Mouse (Mus musculus): Measurements from ENCODE around the gene Lnx2. TPM values are rescaled to one million over a fixed set of nuclear protein-coding genes. Genes with fewer than 3 reads are reported as not detected.

Lnx2 gene
- polyA plus RNA-seq, 1 experiment from 2014 or later: 18.3 TPM

- 76% methylated on average over 16 of the region's 16 CpGs for WGBS
- Histone ChIP-seq H3K27ac (ENCODE audit: low read length) (peak overlapping the region; percentile 62), H3K36me3 (ENCODE audit: control insufficient read depth, insufficient read depth, low read length) (no peaks in the 10 kb centered on the region), H3K4me1 (ENCODE audit: control insufficient read depth, insufficient read depth, low read length) (peaks cover 51% of the 10 kb centered on the region), H3K4me2 (ENCODE audit: low read depth, low read length) (no peak overlapping the region), H3K9ac (ENCODE audit: low read length) (peak overlapping the region; percentile 27; the same call in 1 of the 2 replicates), H3K4me3 (replicated peaks; ENCODE audit: low read length) (no peak overlapping the region), H3K9me3 (replicated peaks; ENCODE audit: control insufficient read depth, low read length) (no peaks in the 10 kb centered on the region), H3K27me3 (ENCODE audit: control insufficient read depth, insufficient read depth, low read length) (no peaks in the 10 kb centered on the region)
- no peak for ATAC-seq (ENCODE audit: insufficient read depth, low FRiP score)
These were observed 5.4 kb downstream of the Lnx2 start for GRCm38 (mm10) chr5:147070791-147071516.

GRCm38 (mm10) chr5:147068876-147069275 lies 7.5 kb downstream of the Lnx2 start:
- Histone ChIP-seq H3K4me2 (ENCODE audit: low read depth, low read length) (no peak overlapping the region), H3K36me3 (ENCODE audit: control insufficient read depth, insufficient read depth, low read length) (no peaks in the 10 kb centered on the region), H3K27ac (ENCODE audit: low read length) (no peak overlapping the region), H3K4me3 (replicated peaks; ENCODE audit: low read length) (no peak overlapping the region), H3K27me3 (ENCODE audit: control insufficient read depth, insufficient read depth, low read length) (no peaks in the 10 kb centered on the region), H3K9me3 (replicated peaks; ENCODE audit: control insufficient read depth, low read length) (no peaks in the 10 kb centered on the region), H3K9ac (ENCODE audit: low read length) (no peak overlapping the region), H3K4me1 (ENCODE audit: control insufficient read depth, insufficient read depth, low read length) (peaks cover 42% of the 10 kb centered on the region)
- 59% methylated on average over 5 of the region's 5 CpGs for WGBS
- no peak for ATAC-seq (ENCODE audit: insufficient read depth, low FRiP score)

GRCm38 (mm10) chr5:147066965-147067364 lies 9.4 kb downstream of the Lnx2 start:
- WGBS: 41% methylated on average over 5 of the region's 5 CpGs
- H3K4me1 ChIP-seq (ENCODE audit: control insufficient read depth, insufficient read depth, low read length): peaks cover 31% of the 10 kb centered on the region
- no peak overlapping the region for H3K4me3 ChIP-seq (replicated peaks; ENCODE audit: low read length)
- no peaks in the 10 kb centered on the region for H3K9me3 ChIP-seq (replicated peaks; ENCODE audit: control insufficient read depth, low read length)
- H3K27ac ChIP-seq (ENCODE audit: low read length): no peak overlapping the region
- no peaks in the 10 kb centered on the region for H3K27me3 ChIP-seq (ENCODE audit: control insufficient read depth, insufficient read depth, low read length)
- H3K36me3 ChIP-seq (ENCODE audit: control insufficient read depth, insufficient read depth, low read length): no peaks in the 10 kb centered on the region
- ATAC-seq (ENCODE audit: insufficient read depth, low FRiP score): no peak
- H3K9ac ChIP-seq (ENCODE audit: low read length): no peak overlapping the region
- H3K4me2 ChIP-seq (ENCODE audit: low read depth, low read length): no peak overlapping the region

- Histone ChIP-seq H3K9ac (ENCODE audit: low read length) (no peak overlapping the region), H3K27me3 (ENCODE audit: control insufficient read depth, insufficient read depth, low read length) (no peaks in the 10 kb centered on the region), H3K36me3 (ENCODE audit: control insufficient read depth, insufficient read depth, low read length) (no peaks in the 10 kb centered on the region), H3K9me3 (replicated peaks; ENCODE audit: control insufficient read depth, low read length) (no peaks in the 10 kb centered on the region), H3K4me3 (replicated peaks; ENCODE audit: low read length) (no peak overlapping the region), H3K27ac (ENCODE audit: low read length) (no peak overlapping the region), H3K4me2 (ENCODE audit: low read depth, low read length) (no peak overlapping the region), H3K4me1 (ENCODE audit: control insufficient read depth, insufficient read depth, low read length) (peaks cover 30% of the 10 kb centered on the region)
- ATAC-seq (ENCODE audit: insufficient read depth, low FRiP score): no peak
- WGBS: 58% methylated on average over 4 of the region's 4 CpGs
These were observed 10.3 kb downstream of the Lnx2 start for GRCm38 (mm10) chr5:147066129-147066528.

GRCm38 (mm10) chr5:147063215-147063661 lies 13.1 kb downstream of the Lnx2 start:
- Histone ChIP-seq H3K4me1 (ENCODE audit: control insufficient read depth, insufficient read depth, low read length) (peaks cover 17% of the 10 kb centered on the region), H3K9ac (ENCODE audit: low read length) (no peak overlapping the region), H3K27me3 (ENCODE audit: control insufficient read depth, insufficient read depth, low read length) (no peaks in the 10 kb centered on the region), H3K36me3 (ENCODE audit: control insufficient read depth, insufficient read depth, low read length) (no peaks in the 10 kb centered on the region), H3K27ac (ENCODE audit: low read length) (no peak overlapping the region), H3K4me3 (replicated peaks; ENCODE audit: low read length) (no peak overlapping the region), H3K4me2 (ENCODE audit: low read depth, low read length) (no peak overlapping the region), H3K9me3 (replicated peaks; ENCODE audit: control insufficient read depth, low read length) (no peaks in the 10 kb centered on the region)
- 55% methylated on average over 8 of the region's 8 CpGs for WGBS
- no peak for ATAC-seq (ENCODE audit: insufficient read depth, low FRiP score)

GRCm38 (mm10) chr5:147060024-147060423 lies 16.4 kb downstream of the Lnx2 start:
- WGBS: 70% methylated on average over 2 of the region's 2 CpGs
- Histone ChIP-seq H3K27ac (ENCODE audit: low read length) (no peak overlapping the region), H3K9me3 (replicated peaks; ENCODE audit: control insufficient read depth, low read length) (no peaks in the 10 kb centered on the region), H3K4me2 (ENCODE audit: low read depth, low read length) (no peak overlapping the region), H3K4me3 (replicated peaks; ENCODE audit: low read length) (no peak overlapping the region), H3K27me3 (ENCODE audit: control insufficient read depth, insufficient read depth, low read length) (no peaks in the 10 kb centered on the region), H3K36me3 (ENCODE audit: control insufficient read depth, insufficient read depth, low read length) (no peaks in the 10 kb centered on the region), H3K9ac (ENCODE audit: low read length) (no peak overlapping the region), H3K4me1 (ENCODE audit: control insufficient read depth, insufficient read depth, low read length) (peaks cover 23% of the 10 kb centered on the region)
- no peak for ATAC-seq (ENCODE audit: insufficient read depth, low FRiP score)

GRCm38 (mm10) chr5:147059319-147059718 lies 17.1 kb downstream of the Lnx2 start:
- WGBS: 63% methylated on average over 9 of the region's 9 CpGs

GRCm38 (mm10) chr5:147058661-147059060 lies 17.7 kb downstream of the Lnx2 start:
- H3K4me3 ChIP-seq (replicated peaks; ENCODE audit: low read length): no peak overlapping the region
- H3K4me1 ChIP-seq (ENCODE audit: control insufficient read depth, insufficient read depth, low read length): peaks cover 20% of the 10 kb centered on the region
- no peak overlapping the region for H3K9ac ChIP-seq (ENCODE audit: low read length)
- no peaks in the 10 kb centered on the region for H3K9me3 ChIP-seq (replicated peaks; ENCODE audit: control insufficient read depth, low read length)
- ATAC-seq (ENCODE audit: insufficient read depth, low FRiP score): no peak
- peak overlapping the region; percentile 62 for H3K27ac ChIP-seq (ENCODE audit: low read length)
- no peaks in the 10 kb centered on the region for H3K36me3 ChIP-seq (ENCODE audit: control insufficient read depth, insufficient read depth, low read length)
- no peaks in the 10 kb centered on the region for H3K27me3 ChIP-seq (ENCODE audit: control insufficient read depth, insufficient read depth, low read length)
- no peak overlapping the region for H3K4me2 ChIP-seq (ENCODE audit: low read depth, low read length)
- 89% methylated on average over 5 of the region's 5 CpGs for WGBS

More at GRCm38 (mm10) chr5:147059319-147059718, 17.1 kb downstream of the Lnx2 start:
- Histone ChIP-seq H3K4me2 (ENCODE audit: low read depth, low read length) (no peak overlapping the region), H3K9me3 (replicated peaks; ENCODE audit: control insufficient read depth, low read length) (no peaks in the 10 kb centered on the region), H3K27ac (ENCODE audit: low read length) (no peak overlapping the region), H3K4me3 (replicated peaks; ENCODE audit: low read length) (no peak overlapping the region), H3K27me3 (ENCODE audit: control insufficient read depth, insufficient read depth, low read length) (no peaks in the 10 kb centered on the region), H3K9ac (ENCODE audit: low read length) (no peak overlapping the region), H3K36me3 (ENCODE audit: control insufficient read depth, insufficient read depth, low read length) (no peaks in the 10 kb centered on the region), H3K4me1 (ENCODE audit: control insufficient read depth, insufficient read depth, low read length) (peaks cover 20% of the 10 kb centered on the region)
- no peak for ATAC-seq (ENCODE audit: insufficient read depth, low FRiP score)

- WGBS: 56% methylated on average over 9 of the region's 9 CpGs
- no peaks in the 10 kb centered on the region for H3K36me3 ChIP-seq (ENCODE audit: control insufficient read depth, insufficient read depth, low read length)
- H3K4me2 ChIP-seq (ENCODE audit: low read depth, low read length): peak overlapping the region; percentile 2; the same call in 1 of the 2 replicates
- H3K4me1 ChIP-seq (ENCODE audit: control insufficient read depth, insufficient read depth, low read length): peaks cover 20% of the 10 kb centered on the region
- no peaks in the 10 kb centered on the region for H3K27me3 ChIP-seq (ENCODE audit: control insufficient read depth, insufficient read depth, low read length)
- peak; percentile 71 for ATAC-seq (ENCODE audit: insufficient read depth, low FRiP score)
- H3K4me3 ChIP-seq (replicated peaks; ENCODE audit: low read length): no peak overlapping the region
- peak overlapping the region; percentile 62 for H3K27ac ChIP-seq (ENCODE audit: low read length)
- no peak overlapping the region for H3K9ac ChIP-seq (ENCODE audit: low read length)
- H3K9me3 ChIP-seq (replicated peaks; ENCODE audit: control insufficient read depth, low read length): no peaks in the 10 kb centered on the region
These were observed 18.6 kb downstream of the Lnx2 start for GRCm38 (mm10) chr5:147057626-147058414.
